Mouse (Mus musculus) thymus, adult 2 months (tissue): Measurements from ENCODE around the gene Cyp4b1.

Experiments used
- CTCF ChIP-seq: fragments of 200-500 bp; IDR thresholded peaks from 2 replicates; pipeline ENCODE4 v1.5.1; 2012; ENCODE audit warnings: mild to moderate bottlenecking, control low read depth, low read length, moderate library complexity, borderline replicate concordance; ENCODE audit not compliant: control insufficient read depth, poor library complexity, insufficient read depth; ENCODE audit errors: extremely low read depth
- POLR2A ChIP-seq: fragments of 200-500 bp; IDR thresholded peaks from 2 replicates; pipeline ENCODE4 v1.6.1; 2012; ENCODE audit warnings: mild to moderate bottlenecking, low read length, control low read depth, moderate library complexity; ENCODE audit not compliant: control insufficient read depth, poor library complexity, insufficient read depth; ENCODE audit errors: extremely low read depth

- no peak for TF ChIP-seq POLR2A
- no peak for TF ChIP-seq CTCF
Measured at GRCm38 (mm10) chr4:115575776-115576175, 71.7 kb downstream of the Cyp4b1 start.
